8 mouse cellular contexts compared by ENCODE assay signal in the genomic region with DNA sequence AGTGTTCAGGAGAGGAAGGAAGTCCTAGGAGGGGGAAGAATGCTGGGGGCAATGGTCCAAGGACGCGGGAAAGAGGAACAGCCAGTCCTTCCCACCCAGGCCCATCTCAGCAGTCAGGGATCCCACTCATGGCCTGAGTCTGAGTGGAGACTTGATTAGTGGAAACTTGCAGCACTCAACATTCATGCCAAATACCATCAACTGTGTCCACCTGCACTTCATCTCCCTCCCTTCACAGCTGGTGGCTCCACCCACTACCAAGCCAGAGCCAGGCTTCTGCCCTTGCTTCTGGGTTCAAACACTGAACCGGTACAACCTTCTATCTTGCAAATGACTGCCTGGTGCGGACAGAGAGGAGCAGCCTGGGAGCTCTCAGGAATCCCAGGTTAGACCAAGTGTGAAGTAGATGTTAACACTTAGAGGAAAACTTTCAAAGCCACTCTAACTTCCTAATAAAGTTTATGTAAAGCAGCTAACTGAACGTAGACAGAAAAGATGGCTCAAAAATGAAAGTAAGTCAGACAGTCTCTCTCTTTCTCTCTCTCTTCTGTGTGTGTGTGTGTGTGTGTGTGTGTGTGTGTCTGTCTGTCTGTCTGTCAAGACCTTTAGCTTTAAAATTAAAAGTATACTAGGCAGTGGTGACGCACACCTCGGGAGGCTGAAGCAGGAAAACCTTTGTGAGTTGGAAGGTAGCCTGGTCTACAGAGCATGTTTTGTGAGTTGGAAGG. TPM values are rescaled to one million over a fixed set of nuclear protein-coding genes. Genes with fewer than 3 reads are reported as not detected.
DNase-seq lines count a peak whose midpoint lies in the region; ATAC-seq lines count a peak whose summit lies in the region.

No protein-coding gene starts in this region.

- H3K4me1 ChIP-seq in heart, embryonic 12.5 days (replicated peaks): peaks cover 17% of the 10 kb centered on the region
- peaks cover 22% of the 10 kb centered on the region for H3K4me1 ChIP-seq in midbrain, embryonic 10.5 days

- no peaks in the 10 kb centered on the region for H3K27me3 ChIP-seq in heart, embryonic 12.5 days (replicated peaks)
- H3K27me3 ChIP-seq in midbrain, embryonic 10.5 days (ENCODE audit: low read depth, poor library complexity, severe bottlenecking): no peaks in the 10 kb centered on the region

- H3K27ac ChIP-seq in heart, embryonic 12.5 days (ENCODE audit: poor library complexity, severe bottlenecking): no peak overlapping the region
- no peak overlapping the region for H3K27ac ChIP-seq in midbrain, embryonic 10.5 days (replicated peaks)

- H3K4me3 ChIP-seq in heart, embryonic 12.5 days: no peak overlapping the region
- no peak overlapping the region for H3K4me3 ChIP-seq in midbrain, embryonic 10.5 days

- WGBS in heart, embryonic 12.5 days: 74% methylated on average over 7 of the region's 7 CpGs
- WGBS in midbrain, embryonic 10.5 days: 88% methylated on average over 7 of the region's 7 CpGs

- no peak; the same call in 1 of the 2 replicates for ATAC-seq in heart, embryonic 12.5 days (ENCODE audit: insufficient number of reproducible peaks, low FRiP score)

- DNase-seq in heart, adult 11 months: peak; percentile 98
- DNase-seq in ZHBTc4 (ENCODE audit: low read depth, low spot score): peak; percentile 66
- peak; percentile 14 for DNase-seq in kidney, adult 9 months
- peak; percentile 55 for DNase-seq in naive thymus-derived CD4-positive, alpha-beta T cell, adult 2 months (ENCODE audit: low read depth)
- DNase-seq in frontal cortex, postnatal 25 days (ENCODE audit: low spot score in 2 of 2): no peak
- no peak for DNase-seq in yolk sac, embryonic 10.5 days (ENCODE audit: low spot score)
- no peak for DNase-seq in midbrain, embryonic 10.5 days (ENCODE audit: low spot score)

- H3K9me3 ChIP-seq in heart, embryonic 12.5 days (replicated peaks): 0 out of 2 replicates have a peak, but pooled peaks cover 5% of the 10 kb centered on the region
- no peaks in the 10 kb centered on the region; the same call in 1 of the 2 replicates for H3K9me3 ChIP-seq in midbrain, embryonic 10.5 days (replicated peaks)

- H3K36me3 ChIP-seq in heart, embryonic 12.5 days: 0 out of 2 replicates have a peak, but pooled peaks cover 3% of the 10 kb centered on the region
- peaks cover 28% of the 10 kb centered on the region for H3K36me3 ChIP-seq in midbrain, embryonic 10.5 days

- no peak overlapping the region for H3K9ac ChIP-seq in heart, embryonic 12.5 days

- no peak overlapping the region for H3K4me2 ChIP-seq in heart, embryonic 12.5 days

RNA-seq across cellular contexts. Expression of a gene that starts 10.6 kb away (rescaled TPM):
- polyA plus RNA-seq in heart, embryonic 12.5 days (2016; fragmentation: Nextera tagmentation; extraction: Ambion mirVana): 25.6 and 26.1 TPM in 2 replicates
- polyA plus RNA-seq in midbrain, embryonic 10.5 days (2016; fragmentation: Nextera tagmentation; extraction: Ambion mirVana): 77.7 and 85.5 TPM in 2 replicates

Comparison
In these comparisons a context has a peak if more than half of its experiments do, and no peak if none do; other contexts are left out.
1. DNase-seq: peak in heart, adult 11 months (single experiment), ZHBTc4 (single experiment), kidney, adult 9 months (single experiment) and naive thymus-derived CD4-positive, alpha-beta T cell, adult 2 months (single experiment); none in frontal cortex, postnatal 25 days (0 of 2), yolk sac, embryonic 10.5 days (single experiment) and midbrain, embryonic 10.5 days (single experiment).